ENCODE assay signal across 25 mouse cellular contexts in the genomic region with DNA sequence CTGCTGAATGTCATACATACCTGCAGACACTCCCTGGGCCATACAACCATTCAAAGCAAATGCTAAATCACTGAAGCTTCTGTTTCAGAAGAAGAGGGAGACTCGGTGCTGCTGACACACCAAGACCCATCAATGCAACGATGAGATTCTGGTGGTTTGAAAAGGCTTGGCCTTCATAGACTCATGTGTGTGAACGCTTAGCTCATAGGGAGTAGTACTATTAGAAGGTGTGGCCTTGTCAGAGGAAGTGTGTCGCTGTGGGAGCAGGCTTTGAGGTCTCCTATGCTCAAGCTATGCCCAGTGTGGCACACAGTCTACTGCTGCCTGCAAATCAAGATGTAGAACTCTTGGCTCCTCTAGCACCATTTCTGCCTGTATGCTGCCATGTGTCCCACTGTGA. TPM values are rescaled to one million over a fixed set of nuclear protein-coding genes. Genes with fewer than 3 reads are reported as not detected.
DNase-seq lines count a peak whose midpoint lies in the region; ATAC-seq and TF ChIP-seq lines count a peak whose summit lies in the region.
"Had no signal": no experiment of that assay in that cellular context is flagged by ENCODE, and none has a peak within 500 bp of the region (broad histone marks: within the 10 kb centered on the region; RNA-seq: fewer than 3 reads in every experiment).

No protein-coding gene starts in this region.

- TF ChIP-seq POLR2A in ES-Bruce4 (IDR thresholded peaks at IDR 0.05; ENCODE audit: insufficient read depth, low read length) = no peak

- H3K4me3 ChIP-seq in ES-Bruce4 (ENCODE audit: low read depth, low read length) = no peak overlapping the region
- no peak overlapping the region for H3K4me3 ChIP-seq in ES-E14 (ENCODE audit: insufficient read depth in 1 of 2, low read depth in 1 of 2, low read length in 2 of 2, poor library complexity in 1 of 2, severe bottlenecking in 1 of 2)
- no peak overlapping the region for H3K4me3 ChIP-seq in hindbrain, embryonic 16.5 days (ENCODE audit: low read length)
- H3K4me3 ChIP-seq: embryonic facial prominence, embryonic 10.5 days; embryonic facial prominence, embryonic 12.5 days; forebrain, embryonic 13.5 days; forebrain, embryonic 15.5 days had no signal

- in situ Hi-C loops in ES-E14 (cut with MboI; ENCODE audit: low sequenced_read_pairs in 2 of 2, unreplicated experiment in 2 of 2) = no loop called here

- no peak for ATAC-seq in hindbrain, embryonic 16.5 days
- ATAC-seq: forebrain, embryonic 13.5 days; forebrain, embryonic 15.5 days; forebrain, postnatal 0 days had no signal

- H3K4me2 ChIP-seq in hindbrain, embryonic 16.5 days (ENCODE audit: low read length) = no peak overlapping the region
- H3K4me2 ChIP-seq: embryonic facial prominence, embryonic 12.5 days; forebrain, embryonic 13.5 days; forebrain, embryonic 15.5 days had no signal

- no peak overlapping the region for H3K9ac ChIP-seq in ES-Bruce4 (ENCODE audit: low read depth, poor library complexity, severe bottlenecking)
- H3K9ac ChIP-seq in ES-E14 (ENCODE audit: insufficient read depth, low read depth, low read length, poor library complexity, severe bottlenecking) = no peak overlapping the region
- H3K9ac ChIP-seq in hindbrain, embryonic 16.5 days (ENCODE audit: low read depth, low read length) = no peak overlapping the region
- H3K9ac ChIP-seq: embryonic facial prominence, embryonic 12.5 days; forebrain, embryonic 13.5 days; forebrain, embryonic 15.5 days; forebrain, postnatal 0 days had no signal

- peaks cover 5% of the 10 kb centered on the region for H3K9me3 ChIP-seq in ES-Bruce4 (replicated peaks; ENCODE audit: control insufficient read depth, insufficient read depth, low read length, poor library complexity, severe bottlenecking)
- H3K9me3 ChIP-seq in ES-E14 (ENCODE audit: control insufficient read depth, insufficient read depth, low read depth, low read length) = no peaks in the 10 kb centered on the region
- 0 out of 2 replicates have a peak, but pooled peaks cover 3% of the 10 kb centered on the region for H3K9me3 ChIP-seq in hindbrain, embryonic 16.5 days (ENCODE audit: control insufficient read depth, low read length)
- H3K9me3 ChIP-seq: forebrain, embryonic 15.5 days had no signal

- H3K27ac ChIP-seq in ES-Bruce4 (ENCODE audit: insufficient read depth, low read length) (peak overlapping the region; percentile 100), ES-E14 (ENCODE audit: insufficient read depth, low read depth, low read length, poor library complexity, severe bottlenecking) (peak overlapping the region; percentile 91)
- no peak overlapping the region for H3K27ac ChIP-seq in hindbrain, embryonic 16.5 days (ENCODE audit: low read depth, low read length)
- H3K27ac ChIP-seq: embryonic facial prominence, embryonic 10.5 days; embryonic facial prominence, embryonic 12.5 days; forebrain, embryonic 13.5 days; forebrain, embryonic 15.5 days had no signal

- WGBS in hindbrain, embryonic 16.5 days = 88% methylated on average over 4 of the region's 4 CpGs

- TF ChIP-seq EP300 in ES-Bruce4 (IDR thresholded peaks at IDR 0.05; ENCODE audit: insufficient read depth, low read depth, low read length) = no peak

- H3K27me3 ChIP-seq in ES-Bruce4 (ENCODE audit: control insufficient read depth, insufficient read depth, low read length, poor library complexity, severe bottlenecking) = no peaks in the 10 kb centered on the region
- H3K27me3 ChIP-seq in hindbrain, embryonic 16.5 days (replicated peaks; ENCODE audit: control insufficient read depth, insufficient read depth, low read length) = no peaks in the 10 kb centered on the region
- H3K27me3 ChIP-seq: embryonic facial prominence, embryonic 12.5 days; forebrain, embryonic 13.5 days; forebrain, embryonic 15.5 days had no signal

- no peak for TF ChIP-seq CTCF in ES-Bruce4 (IDR thresholded peaks at IDR 0.05; ENCODE audit: low read depth, low read length)

- no peaks in the 10 kb centered on the region for H3K4me1 ChIP-seq in ES-Bruce4 (ENCODE audit: control insufficient read depth, insufficient read depth, low read length)
- peaks cover 6% of the 10 kb centered on the region in 2 experiments; a peak in 2 of 4 replicates for H3K4me1 ChIP-seq in ES-E14 (ENCODE audit: control insufficient read depth in 2 of 2, insufficient read depth in 2 of 2, low read length in 2 of 2, poor library complexity in 1 of 2)
- H3K4me1 ChIP-seq in hindbrain, embryonic 16.5 days (ENCODE audit: control insufficient read depth, insufficient read depth, low read depth, low read length) = no peaks in the 10 kb centered on the region
- H3K4me1 ChIP-seq: embryonic facial prominence, embryonic 10.5 days; embryonic facial prominence, embryonic 12.5 days; forebrain, embryonic 13.5 days; forebrain, embryonic 15.5 days had no signal

- DNase-seq in ES-E14 (ENCODE audit: low read depth, low spot score) (no peak), ZHBTc4 (ENCODE audit: low read depth, low spot score) (peak; percentile 61)
- DNase-seq in adrenal gland, postnatal 36 days = no peak
- DNase-seq in adrenal gland, postnatal 14 days = no peak
- DNase-seq: adrenal gland, adult 2 months; adrenal gland, postnatal 10 days; cerebellum, adult 11-12 months; cerebellum, adult 2 months; cerebellum, adult 9-10 months; cerebellum, postnatal 10 days; cerebellum, postnatal 25 days; forebrain, postnatal 0 days had no signal

- H3K36me3 ChIP-seq in ES-Bruce4 (ENCODE audit: control insufficient read depth, insufficient read depth, low read length, poor library complexity, severe bottlenecking) = no peaks in the 10 kb centered on the region
- no peaks in the 10 kb centered on the region; the same call in 1 of the 2 replicates for H3K36me3 ChIP-seq in ES-E14 (ENCODE audit: control insufficient read depth, insufficient read depth, low read length, poor library complexity, severe bottlenecking)
- H3K36me3 ChIP-seq in hindbrain, embryonic 16.5 days (ENCODE audit: control insufficient read depth, insufficient read depth, low read length) = no peaks in the 10 kb centered on the region
- H3K36me3 ChIP-seq: embryonic facial prominence, embryonic 10.5 days; embryonic facial prominence, embryonic 12.5 days; forebrain, embryonic 15.5 days had no signal

TF ChIP-seq in ES-E14, 5 proteins besides CTCF, POLR2A, EP300 and RAD21:
- TF ChIP-seq HCFC1 (IDR thresholded peaks at IDR 0.05; ENCODE audit: borderline replicate concordance, insufficient read depth, low read length) = no peak
- TF ChIP-seq CHD2 (IDR thresholded peaks at IDR 0.05; ENCODE audit: low read depth, low read length) = no peak
- TF ChIP-seq MAFK (IDR thresholded peaks at IDR 0.05; ENCODE audit: insufficient read depth, low read depth, low read length) = no peak
- no peak for TF ChIP-seq ZNF384 (IDR thresholded peaks at IDR 0.05; ENCODE audit: low read depth, low read length)
- no peak for TF ChIP-seq ZC3H11A (IDR thresholded peaks at IDR 0.05; ENCODE audit: borderline replicate concordance, low read depth, low read length)

RNA-seq across cellular contexts. Expression of a gene that starts 4.9 kb away (rescaled TPM):
- 40.1 and 42.4 TPM in 2 replicates for polyA plus RNA-seq in ES-Bruce4 (2011; ENCODE audit: insufficient read depth, insufficient read length, low read depth, missing spikeins)
- total RNA-seq in ES-E14 (2012; rRNA removed) = 9.7 and 12.4 TPM in 2 replicates
- polyA plus RNA-seq in hindbrain, embryonic 16.5 days (2015; fragmentation: Nextera tagmentation; extraction: Ambion mirVana) = not detected in 2 replicates
- not detected for total RNA-seq in adrenal gland, postnatal 36 days (2021)
- total RNA-seq in adrenal gland, postnatal 14 days (2021) = not detected in 2 replicates
- total RNA-seq: adrenal gland, adult 2 months; adrenal gland, postnatal 10 days; adrenal gland, postnatal 4 days; forebrain, postnatal 0 days; MEL had no signal
- polyA plus RNA-seq: adrenal gland, adult 2 months; brain, embryonic 14.5 days; C2C12; cerebellum, adult 2 months; cortical plate, adult 2 months; embryonic facial prominence, embryonic 10.5 days; embryonic facial prominence, embryonic 12.5 days; forebrain, embryonic 11.5 days; forebrain, embryonic 13.5 days; forebrain, embryonic 15.5 days had no signal

RNA-seq across cellular contexts. Expression of a gene that starts 29.0 kb away (rescaled TPM):
- polyA plus RNA-seq in ES-Bruce4 (2011; ENCODE audit: insufficient read depth, insufficient read length, low read depth, missing spikeins) = 12.7 and 12.8 TPM in 2 replicates
- 2.3 and 3.2 TPM in 2 replicates for total RNA-seq in ES-E14 (2012; rRNA removed)
- polyA plus RNA-seq in hindbrain, embryonic 16.5 days (2015; fragmentation: Nextera tagmentation; extraction: Ambion mirVana) = 14.0 and 14.5 TPM in 2 replicates
- 1 to 10 TPM; 5.9 to 9.8 TPM for total RNA-seq in adrenal gland, postnatal 36 days (2021)
- total RNA-seq in adrenal gland, postnatal 14 days (2021) = 7.1 and 7.2 TPM in 2 replicates

RNA-seq across cellular contexts. Expression of a gene that starts 35.3 kb away (rescaled TPM):
- 0.33 and 0.40 TPM in 2 replicates for polyA plus RNA-seq in ES-Bruce4 (2011; ENCODE audit: insufficient read depth, insufficient read length, low read depth, missing spikeins)
- total RNA-seq in ES-E14 (2012; rRNA removed) = 2.1 and 3.3 TPM in 2 replicates
- polyA plus RNA-seq in hindbrain, embryonic 16.5 days (2015; fragmentation: Nextera tagmentation; extraction: Ambion mirVana) = not detected in 2 replicates
- not detected for total RNA-seq in adrenal gland, postnatal 36 days (2021)
- total RNA-seq in adrenal gland, postnatal 14 days (2021) = not detected in 2 replicates
- total RNA-seq: adrenal gland, adult 2 months; adrenal gland, postnatal 10 days; adrenal gland, postnatal 4 days; forebrain, postnatal 0 days; MEL had no signal
- polyA plus RNA-seq: adrenal gland, adult 2 months; brain, embryonic 14.5 days; C2C12; cerebellum, adult 2 months; cortical plate, adult 2 months; embryonic facial prominence, embryonic 10.5 days; embryonic facial prominence, embryonic 12.5 days; embryonic facial prominence, embryonic 14.5 days; forebrain, embryonic 11.5 days; forebrain, embryonic 13.5 days; forebrain, embryonic 15.5 days; forebrain, postnatal 0 days had no signal

Comparison
In these comparisons a context has a peak if more than half of its experiments do, and no peak if none do; other contexts are left out.
1. RNA of a gene that starts 4.9 kb away (total RNA-seq): 9.7 to 12.4 TPM in ES-E14; not detected in adrenal gland, postnatal 36 days and not detected in adrenal gland, postnatal 14 days; every median in the first group is over 10 times any median in the second.